Mouse (Mus musculus) heart, embryonic 14.5 days (tissue): Measurements from ENCODE around the gene Gm47955. TPM values are rescaled to one million over a fixed set of nuclear protein-coding genes. Genes with fewer than 3 reads are reported as not detected.

Source experiments
- ATAC-seq: fragments of 200-750 bp; cut with Nextera tagmentation; 2 replicates; pipeline ENCODE4 v1.8.0; 2017; ENCODE audit warnings: low read depth, moderate TSS enrichment; ENCODE audit not compliant: insufficient number of reproducible peaks, insufficient read depth, low FRiP score
- H3K27ac ChIP-seq, 2 experiments: fragments of 200-500 bp in 1 of 2; fragments of 300-500 bp in 1 of 2; sonication (generic) in 1 of 2; replicated peaks in 1 of 2; 2 replicates each; pipeline ENCODE4 v1.5.1; 2012 to 2014; ENCODE audit warnings: low read depth in 2 of 2, low read length in 2 of 2, control low read depth in 1 of 2, mild to moderate bottlenecking in 1 of 2, mixed read lengths in 1 of 2; ENCODE audit not compliant: control insufficient read depth in 1 of 2, insufficient read depth in 1 of 2
- H3K27me3 ChIP-seq: fragments of 300-500 bp; sonication (generic); 2 replicates; pipeline ENCODE4 v1.6.1; 2014; ENCODE audit warnings: mild to moderate bottlenecking, low read length, control low read depth; ENCODE audit not compliant: control insufficient read depth, insufficient read depth
- H3K36me3 ChIP-seq: fragments of 300-500 bp; sonication (generic); 2 replicates; pipeline ENCODE4 v1.6.1; 2014; ENCODE audit warnings: mild to moderate bottlenecking, control low read depth, low read length, mixed read lengths; ENCODE audit not compliant: control insufficient read depth, insufficient read depth
- H3K4me1 ChIP-seq, 2 experiments: fragments of 200-500 bp in 1 of 2; fragments of 300-500 bp in 1 of 2; sonication (generic) in 1 of 2; 2 replicates each; pipeline ENCODE4 v1.6.1; 2012 to 2014; ENCODE audit warnings: low read length in 2 of 2, control low read depth in 1 of 2, mixed read lengths in 1 of 2; ENCODE audit not compliant: control insufficient read depth in 2 of 2, insufficient read depth in 2 of 2
- H3K4me2 ChIP-seq: fragments of 300-500 bp; sonication (generic); 2 replicates; pipeline ENCODE4 v1.6.1; 2014; ENCODE audit warnings: mild to moderate bottlenecking, low read length
- H3K4me3 ChIP-seq, 2 experiments: fragments of 200-500 bp in 1 of 2; fragments of 300-500 bp in 1 of 2; sonication (generic) in 1 of 2; 2 replicates each; pipeline ENCODE4 v1.5.1; 2012 to 2014; ENCODE audit warnings: low read length in 2 of 2, mild to moderate bottlenecking in 2 of 2, control low read depth in 1 of 2, low read depth in 1 of 2, moderate library complexity in 1 of 2; ENCODE audit not compliant: control insufficient read depth in 1 of 2, insufficient read depth in 1 of 2
- H3K9ac ChIP-seq: fragments of 300-500 bp; sonication (generic); 2 replicates; pipeline ENCODE4 v1.6.1; 2014; ENCODE audit warnings: mild to moderate bottlenecking, low read length
- H3K9me3 ChIP-seq: fragments of 300-500 bp; sonication (generic); 2 replicates; pipeline ENCODE4 v1.6.1; 2016; ENCODE audit warnings: low read length, control low read depth; ENCODE audit not compliant: control insufficient read depth
- WGBS: fragments of 180-500 bp; shearing (Covaris S2); extraction: QIAGEN DNeasy Blood & Tissue Kit; methylation state at CpG from one replicate; pipeline ENCODE4 v1.1.7; 2014; 5-methylcytosine and 5-hydroxymethylcytosine counted together
- polyA plus RNA-seq: library from polyadenylated mRNA; unstranded; fragments of >200 nt; fragmentation: Nextera tagmentation; extraction: Ambion mirVana; gene quantifications from 2 replicates; pipeline ENCODE4 v1.2.1, GENCODE M21; 2014

The Gm47955 gene
- polyA plus RNA-seq, 1 experiment from 2014 or later, result not detected

DNA sequence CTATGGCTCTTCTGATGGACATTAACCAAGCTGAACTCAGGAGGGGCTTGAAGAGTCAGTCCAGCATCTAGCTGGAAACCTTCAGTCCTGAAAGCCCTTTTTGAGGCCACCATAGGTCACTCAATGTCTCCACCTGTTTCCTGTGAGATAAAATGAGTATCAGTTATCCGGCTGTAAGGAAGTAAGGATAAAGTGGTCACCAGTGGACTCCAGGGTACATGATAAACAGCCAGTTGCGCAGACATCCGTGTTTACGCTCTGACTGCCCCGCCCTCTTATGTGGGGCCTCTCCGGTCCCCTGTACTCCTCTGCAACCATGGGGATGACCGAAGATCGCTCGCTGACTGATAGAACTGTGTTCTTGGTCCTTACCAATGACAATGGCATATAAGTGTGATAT lies 14.3 kb downstream of the Gm47955 start:
- H3K27ac ChIP-seq, result no peak overlapping the region
- no peaks in the 10 kb centered on the region for H3K27me3 ChIP-seq
- no peak overlapping the region for H3K4me2 ChIP-seq
- no peaks in the 10 kb centered on the region for H3K9me3 ChIP-seq
- 50% methylated on average over 9 of the region's 9 CpGs for WGBS
- H3K36me3 ChIP-seq, result no peaks in the 10 kb centered on the region
- ATAC-seq, result peak; percentile 71
- no peak overlapping the region for H3K9ac ChIP-seq
- peaks cover 9 to 31% of the 10 kb centered on the region in 2 experiments; a peak in 3 of 4 replicates for H3K4me1 ChIP-seq
- no peak overlapping the region for H3K4me3 ChIP-seq

DNA sequence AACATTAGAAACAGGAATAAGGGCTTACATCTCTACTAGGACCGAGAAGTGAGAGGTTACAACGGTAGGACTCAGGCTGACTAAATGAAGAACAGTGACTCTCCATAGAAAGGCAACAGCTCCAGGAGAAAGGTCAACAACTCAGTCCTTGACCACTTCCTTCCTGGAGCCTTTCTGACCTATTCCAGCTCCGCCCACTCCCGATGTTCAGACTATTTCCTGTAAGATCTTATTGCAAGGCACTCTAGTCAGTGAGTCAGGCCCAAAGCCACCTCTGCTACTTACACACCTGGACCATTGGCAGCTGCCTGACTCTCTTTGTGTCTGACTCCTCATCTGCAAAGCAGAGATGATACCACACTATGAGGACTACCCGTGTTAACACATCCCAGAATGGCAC lies 15.7 kb downstream of the Gm47955 start:
- no peak for ATAC-seq
- H3K9me3 ChIP-seq, result no peaks in the 10 kb centered on the region
- no peaks in the 10 kb centered on the region for H3K27me3 ChIP-seq
- peaks cover 9 to 31% of the 10 kb centered on the region in 2 experiments; a peak in 3 of 4 replicates for H3K4me1 ChIP-seq
- H3K4me2 ChIP-seq, result no peak overlapping the region
- H3K36me3 ChIP-seq, result no peaks in the 10 kb centered on the region
- 70% methylated on average over 5 of the region's 5 CpGs for WGBS
- H3K4me3 ChIP-seq, result no peak overlapping the region
- H3K27ac ChIP-seq, result no peak overlapping the region
- no peak overlapping the region for H3K9ac ChIP-seq

DNA sequence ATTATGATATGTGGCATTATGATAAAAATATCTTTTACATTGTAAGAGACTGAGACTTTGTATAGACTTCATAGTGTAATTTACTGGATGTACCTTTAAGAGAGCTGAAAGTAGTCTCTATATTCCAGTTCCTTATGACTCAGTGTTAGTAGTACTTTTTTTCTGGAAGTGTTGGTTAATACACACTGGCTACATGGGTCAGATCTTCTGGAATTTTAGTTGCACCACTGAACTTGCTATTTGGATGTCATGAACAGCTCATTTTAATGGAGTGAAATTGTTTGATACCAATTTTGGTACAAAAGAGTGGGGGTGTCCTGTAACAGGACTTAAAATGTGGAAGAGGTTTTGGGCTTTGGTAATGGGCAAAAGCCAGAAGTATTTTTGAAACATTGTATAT lies 17.8 kb downstream of the Gm47955 start:
- H3K4me3 ChIP-seq, result no peak overlapping the region
- no peak overlapping the region for H3K4me2 ChIP-seq
- no peaks in the 10 kb centered on the region for H3K27me3 ChIP-seq
- H3K36me3 ChIP-seq, result no peaks in the 10 kb centered on the region
- ATAC-seq, result no peak
- H3K9me3 ChIP-seq, result no peaks in the 10 kb centered on the region
- peaks cover 6 to 16% of the 10 kb centered on the region in 2 experiments; a peak in 2 of 4 replicates for H3K4me1 ChIP-seq
- H3K9ac ChIP-seq, result no peak overlapping the region
- H3K27ac ChIP-seq, result no peak overlapping the region

DNA sequence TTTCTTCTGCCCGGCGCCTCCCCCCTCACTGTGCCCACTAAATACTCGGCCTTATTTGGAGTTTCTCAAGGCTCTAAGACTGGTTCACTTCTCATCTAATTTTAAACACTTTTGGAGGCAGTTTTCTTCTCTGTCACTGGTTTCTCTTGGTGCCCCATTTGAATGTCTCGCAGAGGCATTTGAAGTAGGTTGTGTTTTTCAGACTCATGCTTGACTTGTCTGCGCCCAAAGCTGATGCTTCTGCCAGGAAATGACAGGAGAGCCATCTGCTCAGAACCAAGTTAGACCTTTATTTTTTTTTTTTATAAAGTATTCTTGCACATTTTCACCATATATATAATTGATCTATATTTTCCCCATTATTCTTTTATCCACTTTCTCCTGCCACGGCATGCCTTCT lies 26.7 kb downstream of the Gm47955 start:
- peaks cover 0 to 7% of the 10 kb centered on the region in 2 experiments; a peak in 2 of 4 replicates for H3K4me1 ChIP-seq
- 89% methylated on average over 6 of the region's 6 CpGs for WGBS
- peaks cover 6% of the 10 kb centered on the region for H3K9me3 ChIP-seq
- H3K4me2 ChIP-seq, result no peak overlapping the region
- no peak overlapping the region for H3K9ac ChIP-seq
- no peak for ATAC-seq
- H3K36me3 ChIP-seq, result no peaks in the 10 kb centered on the region
- no peak overlapping the region for H3K4me3 ChIP-seq
- H3K27me3 ChIP-seq, result no peaks in the 10 kb centered on the region
- no peak overlapping the region for H3K27ac ChIP-seq

DNA sequence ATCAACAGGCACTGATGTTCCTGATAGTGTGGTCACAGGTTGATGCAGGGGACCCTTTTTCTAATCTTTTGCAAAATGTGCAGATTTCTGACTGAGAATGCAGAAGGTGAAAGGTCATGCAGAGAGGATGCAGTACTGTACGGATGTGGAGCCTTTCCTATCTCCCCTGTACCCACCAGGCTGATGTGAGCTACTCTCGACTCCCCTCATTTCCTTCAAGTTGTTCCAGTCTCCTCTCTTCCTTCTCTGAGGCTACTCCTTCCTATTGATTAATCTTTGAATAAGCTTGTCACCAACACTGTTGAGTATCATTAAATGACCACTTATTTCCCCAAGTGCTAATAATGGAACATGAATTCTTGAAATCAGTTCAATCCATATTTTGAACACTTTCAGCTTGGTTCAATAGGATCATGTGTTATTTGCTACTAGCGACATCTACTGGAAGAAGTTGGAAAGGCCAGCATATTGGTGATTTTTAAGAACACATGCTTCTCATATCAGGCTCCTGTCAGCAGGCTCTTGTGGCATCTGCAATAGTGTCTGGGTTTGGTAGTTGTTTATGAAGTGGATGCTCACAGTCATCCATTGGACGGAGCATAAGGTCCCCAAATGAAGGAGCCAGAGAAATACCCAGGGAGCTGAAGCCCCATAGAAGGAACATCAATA lies 27.6 kb downstream of the Gm47955 start:
- Histone ChIP-seq H3K27me3 (no peaks in the 10 kb centered on the region), H3K4me2 (no peak overlapping the region), H3K4me1 (peaks cover 0 to 7% of the 10 kb centered on the region in 2 experiments; a peak in 2 of 4 replicates), H3K9ac (no peak overlapping the region), H3K27ac (no peak overlapping the region), H3K4me3 (no peak overlapping the region), H3K36me3 (no peaks in the 10 kb centered on the region), H3K9me3 (peaks cover 6% of the 10 kb centered on the region)
- WGBS, result 20% methylated on average over 4 of the region's 4 CpGs
- ATAC-seq, result no peak

DNA sequence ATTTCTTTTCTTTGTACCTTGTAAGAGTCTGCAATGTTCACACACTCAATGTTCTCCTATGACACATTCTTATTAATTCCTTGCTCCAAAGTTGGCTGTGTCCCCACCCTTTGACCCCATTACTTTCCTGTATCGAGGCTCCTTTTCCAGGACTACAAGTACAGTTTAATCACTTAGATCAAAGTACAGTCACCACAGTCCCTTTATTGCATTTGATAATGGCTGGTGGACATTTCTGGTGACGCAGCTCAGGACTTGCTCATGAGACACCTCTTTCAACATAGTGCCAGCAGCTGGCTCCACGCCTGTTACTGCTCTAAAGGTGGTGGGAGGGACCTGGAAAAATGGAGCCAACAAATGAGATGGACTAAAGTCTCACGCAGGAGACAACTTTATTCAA lies 31.0 kb downstream of the Gm47955 start:
- Histone ChIP-seq H3K9ac (no peak overlapping the region), H3K9me3 (no peaks in the 10 kb centered on the region), H3K27me3 (no peaks in the 10 kb centered on the region), H3K36me3 (no peaks in the 10 kb centered on the region), H3K4me2 (no peak overlapping the region), H3K4me1 (peaks cover 0 to 7% of the 10 kb centered on the region in 2 experiments; a peak in 2 of 4 replicates), H3K27ac (no peak overlapping the region), H3K4me3 (no peak overlapping the region)
- no peak for ATAC-seq
- WGBS, result 57% methylated on average over 4 of the region's 4 CpGs

DNA sequence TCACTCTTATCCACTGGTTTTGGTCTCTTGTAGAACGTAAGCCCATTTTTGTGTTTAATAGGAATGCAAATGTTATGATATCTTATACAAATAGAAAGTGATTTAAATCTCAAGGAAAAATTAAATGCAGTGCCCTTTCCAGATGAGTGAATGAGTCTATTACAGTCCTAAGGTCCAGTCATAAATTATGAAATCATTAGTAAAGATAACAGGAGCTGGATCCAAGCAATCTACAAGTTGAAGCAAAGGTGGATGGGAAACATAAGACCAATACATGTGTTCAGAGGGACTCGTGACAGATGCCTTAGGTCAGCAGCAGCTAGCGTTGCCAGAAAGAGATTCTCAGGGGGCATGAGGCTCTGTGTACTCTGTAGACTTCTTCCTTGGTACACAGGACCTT lies 31.5 kb downstream of the Gm47955 start:
- no peak overlapping the region for H3K27ac ChIP-seq
- WGBS, result 85% methylated on average over 3 of the region's 3 CpGs
- H3K9ac ChIP-seq, result no peak overlapping the region
- H3K36me3 ChIP-seq, result no peaks in the 10 kb centered on the region
- no peak overlapping the region for H3K4me2 ChIP-seq
- no peaks in the 10 kb centered on the region for H3K27me3 ChIP-seq
- no peak overlapping the region for H3K4me3 ChIP-seq
- no peaks in the 10 kb centered on the region for H3K9me3 ChIP-seq
- ATAC-seq, result no peak
- peaks cover 0 to 7% of the 10 kb centered on the region in 2 experiments; a peak in 2 of 4 replicates for H3K4me1 ChIP-seq

DNA sequence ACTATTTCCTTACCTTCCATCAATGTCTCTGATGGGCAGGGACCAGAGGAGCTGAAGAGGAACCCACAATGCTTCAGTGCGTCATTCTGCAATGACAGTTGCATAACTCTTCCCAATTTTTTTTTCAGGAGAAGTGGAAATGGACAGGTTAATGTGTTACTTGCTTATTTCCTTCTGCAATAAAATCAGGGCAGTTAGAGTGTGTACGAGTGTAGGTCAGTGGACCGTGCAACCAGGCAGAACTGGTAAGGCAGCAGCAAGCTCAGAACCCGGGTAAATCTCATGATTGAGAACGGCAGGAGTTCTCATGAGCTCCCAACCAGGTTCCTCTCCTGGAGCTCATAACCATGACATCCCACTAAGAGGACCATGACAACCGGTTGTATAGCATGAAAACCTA lies 32.0 kb downstream of the Gm47955 start:
- WGBS, result 89% methylated on average over 6 of the region's 6 CpGs
- no peak overlapping the region for H3K9ac ChIP-seq
- no peak overlapping the region for H3K27ac ChIP-seq
- no peak for ATAC-seq
- no peak overlapping the region for H3K4me3 ChIP-seq
- H3K27me3 ChIP-seq, result no peaks in the 10 kb centered on the region
- H3K36me3 ChIP-seq, result no peaks in the 10 kb centered on the region
- H3K4me1 ChIP-seq, result peaks cover 0 to 7% of the 10 kb centered on the region in 2 experiments; a peak in 2 of 4 replicates
- H3K9me3 ChIP-seq, result no peaks in the 10 kb centered on the region
- no peak overlapping the region for H3K4me2 ChIP-seq
